Mouse (Mus musculus) ES-Bruce4 (cell line): ENCODE data around the gene Fbxl17.

Experiments
- CTCF ChIP-seq: IDR thresholded peaks from one replicate; pipeline ENCODE4 v1.8.1; 2011; ENCODE audit warnings: low read depth, low read length
- EP300 ChIP-seq: IDR thresholded peaks from 2 replicates; pipeline ENCODE4 v1.6.1; 2011; ENCODE audit warnings: low read depth, low read length; ENCODE audit not compliant: insufficient read depth
- POLR2A ChIP-seq: IDR thresholded peaks from one replicate; pipeline ENCODE4 v1.8.1; 2011; ENCODE audit warnings: low read length; ENCODE audit not compliant: insufficient read depth

DNA sequence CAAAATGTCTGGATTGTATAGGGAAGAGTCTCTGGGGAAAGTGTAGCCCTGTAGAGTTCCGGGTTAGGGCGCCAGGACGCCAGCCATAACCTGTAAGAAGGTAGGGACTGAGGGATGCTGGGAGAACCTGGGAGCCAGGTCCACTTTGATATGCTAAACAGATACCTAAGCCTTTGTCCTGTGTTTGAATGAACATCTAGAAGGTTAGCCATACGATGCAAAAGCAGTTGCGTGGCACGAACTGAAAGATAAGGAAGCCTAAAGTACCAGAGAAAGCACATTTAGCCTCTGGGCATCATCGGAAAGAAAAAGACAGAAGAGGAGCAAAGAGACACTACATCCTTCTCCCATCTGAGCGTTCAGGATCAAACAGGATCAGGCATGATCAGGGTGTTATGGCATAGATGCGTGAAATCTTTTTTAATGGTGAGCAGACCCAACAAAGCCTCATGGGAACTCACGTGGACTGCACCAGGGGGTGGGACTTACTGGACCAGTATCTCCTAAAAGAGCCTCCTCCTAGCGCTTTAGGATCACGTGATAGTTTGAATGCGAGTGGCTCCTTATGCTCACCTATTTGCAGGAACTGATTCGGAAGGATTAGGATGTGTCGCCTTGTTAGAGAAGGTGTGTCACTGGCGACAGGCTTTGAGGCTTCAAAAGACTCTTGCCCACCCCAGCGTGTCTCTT is 34.9 kb upstream of the Fbxl17 start:
- TF ChIP-seq CTCF (no peak), POLR2A (no peak), EP300 (peak; percentile 54)
